Mouse (Mus musculus): Measurements from ENCODE around the gene Tcirg1. TPM values are rescaled to one million over a fixed set of nuclear protein-coding genes. Genes with fewer than 3 reads are reported as not detected.

The Tcirg1 gene
- polyA plus RNA-seq, 1 experiment from 2014 or later: 42.8 TPM

GRCm38 (mm10) chr19:3929211-3929941, 22.4 kb upstream of the Tcirg1 start, which contains the start of gene Aldh3b1:
TSS of gene Aldh3b1 (minus strand) at chr19:3929808.
- ATAC-seq (replicated peaks; ENCODE audit: low FRiP score): no peak; the same call in 1 of the 2 replicates
- Histone ChIP-seq H3K9ac (ENCODE audit: low read depth, low read length) (no peak within 1 kb of the TSS), H3K4me1 (replicated peaks; ENCODE audit: control insufficient read depth, insufficient read depth, low read length) (peaks cover 12% of the 10 kb centered on the region), H3K27me3 (replicated peaks; ENCODE audit: control insufficient read depth, insufficient read depth, low read length) (no peaks in the 10 kb centered on the region), H3K4me3 (ENCODE audit: low read depth, low read length) (no peak within 1 kb of the TSS), H3K36me3 (ENCODE audit: control insufficient read depth, insufficient read depth, low read length) (no peaks in the 10 kb centered on the region), H3K4me2 (0 out of 2 replicates have a peak within 1 kb of the TSS, but pooled peaks have one; percentile 6), H3K9me3 (ENCODE audit: control insufficient read depth, low read length) (no peaks in the 10 kb centered on the region), H3K27ac (ENCODE audit: low read depth, low read length) (peak within 1 kb of the TSS; percentile 64)
- DNase-seq (ENCODE audit: low spot score): no peak
- 40% methylated on average over 12 of the region's 12 CpGs for WGBS

- H3K27me3 ChIP-seq (replicated peaks; ENCODE audit: control insufficient read depth, insufficient read depth, low read length): no peaks in the 10 kb centered on the region
- H3K9ac ChIP-seq (ENCODE audit: low read depth, low read length): no peak overlapping the region
- no peak for ATAC-seq (replicated peaks; ENCODE audit: low FRiP score)
- H3K4me1 ChIP-seq (replicated peaks; ENCODE audit: control insufficient read depth, insufficient read depth, low read length): peaks cover 17% of the 10 kb centered on the region
- H3K9me3 ChIP-seq (ENCODE audit: control insufficient read depth, low read length): no peaks in the 10 kb centered on the region
- peak overlapping the region; percentile 64; the same call in 1 of the 2 replicates for H3K27ac ChIP-seq (ENCODE audit: low read depth, low read length)
- no peak for DNase-seq (ENCODE audit: low spot score)
- H3K4me3 ChIP-seq (ENCODE audit: low read depth, low read length): no peak overlapping the region
- H3K36me3 ChIP-seq (ENCODE audit: control insufficient read depth, insufficient read depth, low read length): no peaks in the 10 kb centered on the region
- H3K4me2 ChIP-seq: no peak overlapping the region
- 71% methylated on average over 4 of the region's 4 CpGs for WGBS
These were observed 21.8 kb upstream of the Tcirg1 start for GRCm38 (mm10) chr19:3928779-3929178.

GRCm38 (mm10) chr19:3927989-3928388, 21.1 kb upstream of the Tcirg1 start:
- ATAC-seq (replicated peaks; ENCODE audit: low FRiP score) (no peak), DNase-seq (ENCODE audit: low spot score) (no peak)
- H3K36me3 ChIP-seq (ENCODE audit: control insufficient read depth, insufficient read depth, low read length): no peaks in the 10 kb centered on the region
- H3K9me3 ChIP-seq (ENCODE audit: control insufficient read depth, low read length): no peaks in the 10 kb centered on the region
- no peak overlapping the region for H3K9ac ChIP-seq (ENCODE audit: low read depth, low read length)
- H3K4me1 ChIP-seq (replicated peaks; ENCODE audit: control insufficient read depth, insufficient read depth, low read length): peaks cover 19% of the 10 kb centered on the region
- H3K4me2 ChIP-seq: no peak overlapping the region
- H3K27ac ChIP-seq (ENCODE audit: low read depth, low read length): no peak overlapping the region
- H3K27me3 ChIP-seq (replicated peaks; ENCODE audit: control insufficient read depth, insufficient read depth, low read length): no peaks in the 10 kb centered on the region
- 78% methylated on average over 4 of the region's 4 CpGs for WGBS
- H3K4me3 ChIP-seq (ENCODE audit: low read depth, low read length): no peak overlapping the region

- H3K4me3 ChIP-seq (ENCODE audit: low read depth, low read length): no peak overlapping the region
These were observed 19.8 kb upstream of the Tcirg1 start for GRCm38 (mm10) chr19:3926685-3927084.

GRCm38 (mm10) chr19:3926279-3926678, 19.3 kb upstream of the Tcirg1 start:
- no peak overlapping the region for H3K4me2 ChIP-seq
- H3K27ac ChIP-seq (ENCODE audit: low read depth, low read length): no peak overlapping the region
- no peaks in the 10 kb centered on the region for H3K9me3 ChIP-seq (ENCODE audit: control insufficient read depth, low read length)
- no peak overlapping the region for H3K4me3 ChIP-seq (ENCODE audit: low read depth, low read length)
- H3K9ac ChIP-seq (ENCODE audit: low read depth, low read length): no peak overlapping the region
- 60% methylated on average over 3 of the region's 3 CpGs for WGBS
- ATAC-seq (replicated peaks; ENCODE audit: low FRiP score) (no peak), DNase-seq (ENCODE audit: low spot score) (no peak)
- H3K4me1 ChIP-seq (replicated peaks; ENCODE audit: control insufficient read depth, insufficient read depth, low read length): peaks cover 22% of the 10 kb centered on the region
- H3K27me3 ChIP-seq (replicated peaks; ENCODE audit: control insufficient read depth, insufficient read depth, low read length): no peaks in the 10 kb centered on the region
- no peaks in the 10 kb centered on the region for H3K36me3 ChIP-seq (ENCODE audit: control insufficient read depth, insufficient read depth, low read length)

More at GRCm38 (mm10) chr19:3926685-3927084, 19.8 kb upstream of the Tcirg1 start:
- Histone ChIP-seq H3K4me2 (no peak overlapping the region), H3K36me3 (ENCODE audit: control insufficient read depth, insufficient read depth, low read length) (no peaks in the 10 kb centered on the region), H3K4me1 (replicated peaks; ENCODE audit: control insufficient read depth, insufficient read depth, low read length) (peaks cover 22% of the 10 kb centered on the region), H3K27me3 (replicated peaks; ENCODE audit: control insufficient read depth, insufficient read depth, low read length) (no peaks in the 10 kb centered on the region), H3K27ac (ENCODE audit: low read depth, low read length) (no peak overlapping the region), H3K9ac (ENCODE audit: low read depth, low read length) (no peak overlapping the region), H3K9me3 (ENCODE audit: control insufficient read depth, low read length) (no peaks in the 10 kb centered on the region)
- 74% methylated on average over 6 of the region's 6 CpGs for WGBS
- DNase-seq (ENCODE audit: low spot score) (no peak), ATAC-seq (replicated peaks; ENCODE audit: low FRiP score) (no peak)

- H3K9ac ChIP-seq (ENCODE audit: low read depth, low read length): no peak overlapping the region
- H3K4me3 ChIP-seq (ENCODE audit: low read depth, low read length): no peak overlapping the region
- DNase-seq (ENCODE audit: low spot score): no peak
- peaks cover 22% of the 10 kb centered on the region for H3K4me1 ChIP-seq (replicated peaks; ENCODE audit: control insufficient read depth, insufficient read depth, low read length)
- no peak for ATAC-seq (replicated peaks; ENCODE audit: low FRiP score)
- 83% methylated on average over 6 of the region's 6 CpGs for whole genome bisulfite sequencing
- no peaks in the 10 kb centered on the region for H3K36me3 ChIP-seq (ENCODE audit: control insufficient read depth, insufficient read depth, low read length)
- no peak overlapping the region for H3K4me2 ChIP-seq
- H3K9me3 ChIP-seq (ENCODE audit: control insufficient read depth, low read length): no peaks in the 10 kb centered on the region
- H3K27me3 ChIP-seq (replicated peaks; ENCODE audit: control insufficient read depth, insufficient read depth, low read length): no peaks in the 10 kb centered on the region
- H3K27ac ChIP-seq (ENCODE audit: low read depth, low read length): no peak overlapping the region
These were observed 18.9 kb upstream of the Tcirg1 start for GRCm38 (mm10) chr19:3925859-3926258.

GRCm38 (mm10) chr19:3924868-3925267, 17.9 kb upstream of the Tcirg1 start:
- ATAC-seq (replicated peaks; ENCODE audit: low FRiP score): no peak
- DNase-seq (ENCODE audit: low spot score): no peak
- Histone ChIP-seq H3K9me3 (ENCODE audit: control insufficient read depth, low read length) (no peaks in the 10 kb centered on the region), H3K36me3 (ENCODE audit: control insufficient read depth, insufficient read depth, low read length) (no peaks in the 10 kb centered on the region), H3K27me3 (replicated peaks; ENCODE audit: control insufficient read depth, insufficient read depth, low read length) (no peaks in the 10 kb centered on the region), H3K9ac (ENCODE audit: low read depth, low read length) (no peak overlapping the region), H3K4me2 (no peak overlapping the region), H3K4me1 (replicated peaks; ENCODE audit: control insufficient read depth, insufficient read depth, low read length) (peaks cover 19% of the 10 kb centered on the region), H3K4me3 (ENCODE audit: low read depth, low read length) (no peak overlapping the region), H3K27ac (ENCODE audit: low read depth, low read length) (no peak overlapping the region)
- 81% methylated on average over 7 of the region's 7 CpGs for WGBS

GRCm38 (mm10) chr19:3924190-3924589, 17.3 kb upstream of the Tcirg1 start:
- H3K4me2 ChIP-seq: no peak overlapping the region
- H3K9ac ChIP-seq (ENCODE audit: low read depth, low read length): no peak overlapping the region
- WGBS: 85% methylated on average over 8 of the region's 8 CpGs
- no peak overlapping the region for H3K27ac ChIP-seq (ENCODE audit: low read depth, low read length)
- no peaks in the 10 kb centered on the region for H3K9me3 ChIP-seq (ENCODE audit: control insufficient read depth, low read length)
- ATAC-seq (replicated peaks; ENCODE audit: low FRiP score) (no peak), DNase-seq (ENCODE audit: low spot score) (no peak)
- H3K36me3 ChIP-seq (ENCODE audit: control insufficient read depth, insufficient read depth, low read length): no peaks in the 10 kb centered on the region
- no peak overlapping the region for H3K4me3 ChIP-seq (ENCODE audit: low read depth, low read length)
- H3K27me3 ChIP-seq (replicated peaks; ENCODE audit: control insufficient read depth, insufficient read depth, low read length): no peaks in the 10 kb centered on the region
- H3K4me1 ChIP-seq (replicated peaks; ENCODE audit: control insufficient read depth, insufficient read depth, low read length): peaks cover 18% of the 10 kb centered on the region

- Histone ChIP-seq H3K9me3 (ENCODE audit: control insufficient read depth, low read length) (no peaks in the 10 kb centered on the region), H3K27me3 (replicated peaks; ENCODE audit: control insufficient read depth, insufficient read depth, low read length) (no peaks in the 10 kb centered on the region), H3K36me3 (ENCODE audit: control insufficient read depth, insufficient read depth, low read length) (no peaks in the 10 kb centered on the region), H3K4me3 (ENCODE audit: low read depth, low read length) (no peak overlapping the region), H3K27ac (ENCODE audit: low read depth, low read length) (no peak overlapping the region), H3K4me2 (no peak overlapping the region), H3K9ac (ENCODE audit: low read depth, low read length) (no peak overlapping the region), H3K4me1 (replicated peaks; ENCODE audit: control insufficient read depth, insufficient read depth, low read length) (peaks cover 15% of the 10 kb centered on the region)
- 64% methylated on average over 13 of the region's 13 CpGs for WGBS
- ATAC-seq (replicated peaks; ENCODE audit: low FRiP score) (no peak), DNase-seq (ENCODE audit: low spot score) (no peak)
These were observed 16.7 kb upstream of the Tcirg1 start for GRCm38 (mm10) chr19:3923586-3923985.
